Mouse (Mus musculus) CH12.LX (cell line): ENCODE results near the gene Ddx27.

ENCODE experiments used
- CHD1 ChIP-seq: IDR thresholded peaks from 2 replicates; pipeline ENCODE4 v1.6.1; 2012; ENCODE audit warnings: low read depth, low read length, improper control_type of control experiment, inconsistent platforms
- CTCF ChIP-seq, 2 experiments: IDR thresholded peaks in 1 of 2; conservative IDR thresholded peaks in 1 of 2; 2 replicates each; pipeline ENCODE4 v1.5.1; 2011 to 2012; ENCODE audit warnings: low read depth in 2 of 2, low read length in 2 of 2, improper control_type of control experiment in 1 of 2, inconsistent platforms in 1 of 2, mild to moderate bottlenecking in 1 of 2, moderate library complexity in 1 of 2
- ELF1 ChIP-seq: IDR thresholded peaks from 2 replicates; pipeline ENCODE4 v1.6.1; 2014; ENCODE audit warnings: low read depth, mild to moderate bottlenecking, inconsistent platforms, low read length, improper control_type of control experiment
- EP300 ChIP-seq: IDR thresholded peaks from 2 replicates; pipeline ENCODE4 v1.6.1; 2011; ENCODE audit warnings: low read length, improper control_type of control experiment
- ETS1 ChIP-seq: conservative IDR thresholded peaks from 2 replicates; pipeline ENCODE4 v1.6.1; 2012; ENCODE audit warnings: low read depth, mild to moderate bottlenecking, inconsistent platforms, low read length, improper control_type of control experiment, moderate library complexity
- IRF4 ChIP-seq: IDR thresholded peaks from 2 replicates; pipeline ENCODE4 v1.6.1; 2014; ENCODE audit warnings: low read depth, mild to moderate bottlenecking, inconsistent platforms, low read length, improper control_type of control experiment
- MEF2A ChIP-seq: IDR thresholded peaks from 2 replicates; pipeline ENCODE4 v1.6.1; 2014; ENCODE audit warnings: low read depth, mild to moderate bottlenecking, inconsistent platforms, low read length, improper control_type of control experiment, borderline replicate concordance
- USF1 ChIP-seq: IDR thresholded peaks from 2 replicates; pipeline ENCODE4 v1.6.1; 2014; ENCODE audit warnings: low read depth, mild to moderate bottlenecking, inconsistent platforms, low read length, improper control_type of control experiment

DNA sequence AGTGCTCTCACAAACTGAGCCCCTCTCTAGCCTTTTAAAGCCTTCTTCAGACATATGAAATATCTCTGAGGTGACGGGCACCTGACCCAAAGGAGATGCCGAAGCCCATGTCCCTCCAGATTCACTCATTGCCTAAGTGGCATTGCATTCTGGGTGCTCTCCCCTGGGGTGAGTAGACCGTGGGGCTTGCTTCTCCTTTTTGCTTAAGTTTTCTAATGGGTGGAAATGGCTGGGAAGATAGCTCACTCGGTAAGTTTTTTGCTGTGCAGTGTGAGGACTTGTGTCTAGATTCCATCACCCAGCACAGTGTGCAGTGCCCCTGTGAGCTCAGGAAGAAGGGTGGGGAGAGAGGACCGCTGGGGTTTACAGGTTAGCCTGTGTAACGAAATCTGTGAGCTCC lies 52.6 kb downstream of the Ddx27 start:
- TF ChIP-seq CTCF (conservative IDR thresholded peaks at IDR 0.05 in 1 of 2, IDR thresholded peaks at IDR 0.05 in 1 of 2; ENCODE audit: low read depth in 2 of 2, low read length in 2 of 2) (no peak), EP300 (no peak), USF1 (no peak), CHD1 (no peak), MEF2A (no peak), IRF4 (no peak), ELF1 (no peak), ETS1 (no peak)
